Mouse (Mus musculus): ENCODE data around the gene Plcl1. TPM values are rescaled to one million over a fixed set of nuclear protein-coding genes. Genes with fewer than 3 reads are reported as not detected.

Gene Plcl1
- polyA plus RNA-seq, 1 experiment from 2014 or later: 0.10 TPM

GRCm38 (mm10) chr1:55738746-55739365, 333.1 kb downstream of the Plcl1 start:
- 51% methylated on average over 12 of the region's 12 CpGs for WGBS (ENCODE audit: insufficient replicate concordance)

GRCm38 (mm10) chr1:55741885-55742284, 336.2 kb downstream of the Plcl1 start:
- no peak overlapping the region for H3K27ac ChIP-seq (replicated peaks)
- no peaks in the 10 kb centered on the region for H3K27me3 ChIP-seq
- 53% methylated on average over 3 of the region's 3 CpGs for WGBS (ENCODE audit: insufficient replicate concordance)
- H3K4me1 ChIP-seq (replicated peaks): no peaks in the 10 kb centered on the region
- ATAC-seq (ENCODE audit: insufficient read depth): no peak
- H3K9ac ChIP-seq: no peak overlapping the region
- no peak overlapping the region for H3K4me2 ChIP-seq
- H3K36me3 ChIP-seq (replicated peaks): no peaks in the 10 kb centered on the region
- no peak overlapping the region for H3K4me3 ChIP-seq (replicated peaks)
- no peaks in the 10 kb centered on the region for H3K9me3 ChIP-seq (replicated peaks)

More at GRCm38 (mm10) chr1:55738746-55739365, 333.1 kb downstream of the Plcl1 start:
- Histone ChIP-seq H3K36me3 (replicated peaks) (no peaks in the 10 kb centered on the region), H3K4me2 (no peak overlapping the region), H3K9me3 (replicated peaks) (no peaks in the 10 kb centered on the region), H3K4me1 (replicated peaks) (no peaks in the 10 kb centered on the region), H3K27ac (replicated peaks) (no peak overlapping the region), H3K4me3 (replicated peaks) (no peak overlapping the region), H3K27me3 (no peaks in the 10 kb centered on the region), H3K9ac (no peak overlapping the region)
- no peak for ATAC-seq (ENCODE audit: insufficient read depth)

GRCm38 (mm10) chr1:55748516-55748915, 342.8 kb downstream of the Plcl1 start:
- no peak overlapping the region for H3K9ac ChIP-seq

GRCm38 (mm10) chr1:55749770-55750169, 344.0 kb downstream of the Plcl1 start:
- Histone ChIP-seq H3K4me3 (replicated peaks) (no peak overlapping the region), H3K36me3 (replicated peaks) (no peaks in the 10 kb centered on the region), H3K27me3 (no peaks in the 10 kb centered on the region), H3K27ac (replicated peaks) (no peak overlapping the region), H3K9ac (no peak overlapping the region), H3K4me2 (no peak overlapping the region), H3K4me1 (replicated peaks) (no peaks in the 10 kb centered on the region), H3K9me3 (replicated peaks) (no peaks in the 10 kb centered on the region)
- ATAC-seq (ENCODE audit: insufficient read depth): no peak
- 66% methylated on average over 7 of the region's 7 CpGs for WGBS (ENCODE audit: insufficient replicate concordance)

More at GRCm38 (mm10) chr1:55748516-55748915, 342.8 kb downstream of the Plcl1 start:
- no peaks in the 10 kb centered on the region for H3K4me1 ChIP-seq (replicated peaks)
- 44% methylated on average over 5 of the region's 5 CpGs for WGBS (ENCODE audit: insufficient replicate concordance)
- no peaks in the 10 kb centered on the region for H3K36me3 ChIP-seq (replicated peaks)
- ATAC-seq (ENCODE audit: insufficient read depth): no peak
- no peaks in the 10 kb centered on the region for H3K27me3 ChIP-seq
- no peak overlapping the region for H3K27ac ChIP-seq (replicated peaks)
- H3K4me3 ChIP-seq (replicated peaks): no peak overlapping the region
- no peak overlapping the region for H3K4me2 ChIP-seq
- H3K9me3 ChIP-seq (replicated peaks): no peaks in the 10 kb centered on the region

- 51% methylated on average over 10 of the region's 10 CpGs for WGBS (ENCODE audit: insufficient replicate concordance)
- Histone ChIP-seq H3K9me3 (replicated peaks) (no peaks in the 10 kb centered on the region), H3K9ac (no peak overlapping the region), H3K4me3 (replicated peaks) (no peak overlapping the region), H3K27me3 (no peaks in the 10 kb centered on the region), H3K4me2 (no peak overlapping the region), H3K36me3 (replicated peaks) (no peaks in the 10 kb centered on the region), H3K27ac (replicated peaks) (no peak overlapping the region), H3K4me1 (replicated peaks) (no peaks in the 10 kb centered on the region)
- ATAC-seq (ENCODE audit: insufficient read depth): no peak
Observed at GRCm38 (mm10) chr1:55755742-55756141, 350.0 kb downstream of the Plcl1 start.

- WGBS (ENCODE audit: insufficient replicate concordance): 51% methylated on average over 5 of the region's 5 CpGs
- H3K27me3 ChIP-seq: no peaks in the 10 kb centered on the region
- no peak for ATAC-seq (ENCODE audit: insufficient read depth)
- no peaks in the 10 kb centered on the region for H3K36me3 ChIP-seq (replicated peaks)
- no peaks in the 10 kb centered on the region for H3K4me1 ChIP-seq (replicated peaks)
- H3K9ac ChIP-seq: no peak overlapping the region
- H3K9me3 ChIP-seq (replicated peaks): no peaks in the 10 kb centered on the region
- H3K4me2 ChIP-seq: no peak overlapping the region
- no peak overlapping the region for H3K27ac ChIP-seq (replicated peaks)
- H3K4me3 ChIP-seq (replicated peaks): no peak overlapping the region
Observed at GRCm38 (mm10) chr1:55762284-55762683, 356.6 kb downstream of the Plcl1 start.

GRCm38 (mm10) chr1:55763171-55763570, 357.4 kb downstream of the Plcl1 start:
- no peaks in the 10 kb centered on the region for H3K4me1 ChIP-seq (replicated peaks)
- no peak overlapping the region for H3K4me2 ChIP-seq
- no peak overlapping the region for H3K9ac ChIP-seq
- ATAC-seq (ENCODE audit: insufficient read depth): no peak
- no peaks in the 10 kb centered on the region for H3K27me3 ChIP-seq
- no peak overlapping the region for H3K27ac ChIP-seq (replicated peaks)
- no peaks in the 10 kb centered on the region for H3K36me3 ChIP-seq (replicated peaks)
- no peaks in the 10 kb centered on the region for H3K9me3 ChIP-seq (replicated peaks)
- H3K4me3 ChIP-seq (replicated peaks): no peak overlapping the region
- WGBS (ENCODE audit: insufficient replicate concordance): 48% methylated on average over 2 of the region's 2 CpGs

- H3K27me3 ChIP-seq: no peaks in the 10 kb centered on the region
- no peaks in the 10 kb centered on the region for H3K36me3 ChIP-seq (replicated peaks)
- ATAC-seq (ENCODE audit: insufficient read depth): no peak
- no peaks in the 10 kb centered on the region for H3K9me3 ChIP-seq (replicated peaks)
- H3K27ac ChIP-seq (replicated peaks): no peak overlapping the region
- 30% methylated on average over 1 of the region's 1 CpGs for WGBS (ENCODE audit: insufficient replicate concordance)
- no peak overlapping the region for H3K9ac ChIP-seq
- no peak overlapping the region for H3K4me3 ChIP-seq (replicated peaks)
- no peaks in the 10 kb centered on the region for H3K4me1 ChIP-seq (replicated peaks)
- no peak overlapping the region for H3K4me2 ChIP-seq
Observed at GRCm38 (mm10) chr1:55766743-55767142, 361.0 kb downstream of the Plcl1 start.

- Histone ChIP-seq H3K4me3 (replicated peaks) (no peak overlapping the region), H3K9me3 (replicated peaks) (no peaks in the 10 kb centered on the region), H3K9ac (no peak overlapping the region), H3K36me3 (replicated peaks) (no peaks in the 10 kb centered on the region), H3K27ac (replicated peaks) (no peak overlapping the region), H3K4me2 (no peak overlapping the region), H3K4me1 (replicated peaks) (no peaks in the 10 kb centered on the region), H3K27me3 (no peaks in the 10 kb centered on the region)
- no peak for ATAC-seq (ENCODE audit: insufficient read depth)
Observed at GRCm38 (mm10) chr1:55770072-55770785, 364.5 kb downstream of the Plcl1 start.

- H3K27ac ChIP-seq (replicated peaks): no peak overlapping the region
- no peaks in the 10 kb centered on the region for H3K9me3 ChIP-seq (replicated peaks)
- no peaks in the 10 kb centered on the region for H3K4me1 ChIP-seq (replicated peaks)
- WGBS (ENCODE audit: insufficient replicate concordance): 53% methylated on average over 6 of the region's 6 CpGs
- no peak overlapping the region for H3K9ac ChIP-seq
- no peaks in the 10 kb centered on the region for H3K36me3 ChIP-seq (replicated peaks)
- H3K4me2 ChIP-seq: no peak overlapping the region
- no peak overlapping the region for H3K4me3 ChIP-seq (replicated peaks)
- no peak for ATAC-seq (ENCODE audit: insufficient read depth)
- no peaks in the 10 kb centered on the region for H3K27me3 ChIP-seq
Observed at GRCm38 (mm10) chr1:55792817-55793216, 387.1 kb downstream of the Plcl1 start.
